ENCODE assay signal across 7 mouse cellular contexts in the genomic region with DNA sequence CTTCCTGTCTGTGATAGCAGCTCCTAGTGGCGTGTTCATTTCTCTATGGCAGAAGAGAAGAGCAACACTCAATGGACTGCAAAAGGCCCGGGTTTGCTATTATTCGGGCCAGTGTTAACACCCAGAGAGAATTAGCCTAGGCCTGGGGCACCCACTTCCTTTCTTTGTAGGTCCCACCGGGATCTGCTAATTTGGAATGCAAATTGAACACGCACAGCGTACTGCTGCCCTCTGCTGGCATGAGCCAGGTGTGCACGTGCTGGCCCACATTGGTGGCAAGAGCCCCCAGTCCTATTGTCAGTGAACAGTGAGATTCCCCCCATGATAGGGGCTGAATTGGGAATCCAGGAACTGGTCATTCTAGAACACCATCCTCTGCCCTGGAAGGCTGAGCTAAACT.
DNase-seq lines count a peak whose midpoint lies in the region; ATAC-seq and TF ChIP-seq lines count a peak whose summit lies in the region.

No protein-coding gene starts in this region.

- H3K9ac ChIP-seq in limb, embryonic 12.5 days (replicated peaks) = no peak overlapping the region
- H3K9ac ChIP-seq in midbrain, embryonic 15.5 days = no peak overlapping the region

- TF ChIP-seq CTCF in kidney, adult 2 months (conservative IDR thresholded peaks at IDR 0.05; ENCODE audit: insufficient read depth, insufficient read length, low read depth, low read length) = peak; percentile 95
- TF ChIP-seq CTCF in spleen, adult 2 months (IDR thresholded peaks at IDR 0.05; ENCODE audit: extremely low read depth, insufficient read depth, insufficient read length, insufficient replicate concordance) = peak; percentile 92; the same call in 1 of the 2 replicates

- peak; percentile 31; the same call in 1 of the 2 replicates for ATAC-seq in limb, embryonic 12.5 days (ENCODE audit: insufficient number of reproducible peaks, insufficient read depth, low FRiP score, low TSS enrichment, low read depth)
- 0 out of 2 replicates have a peak, but pooled peaks have one; percentile 48 for ATAC-seq in midbrain, embryonic 15.5 days (replicated peaks)

- no peak overlapping the region for H3K27ac ChIP-seq in kidney, adult 2 months (ENCODE audit: insufficient read depth, low read depth, low read length)
- no peak overlapping the region for H3K27ac ChIP-seq in limb, embryonic 12.5 days
- H3K27ac ChIP-seq in midbrain, embryonic 15.5 days = no peak overlapping the region
- no peak overlapping the region for H3K27ac ChIP-seq in spleen, adult 2 months (ENCODE audit: insufficient read depth, low read length)

- H3K9me3 ChIP-seq in limb, embryonic 12.5 days = no peaks in the 10 kb centered on the region
- no peaks in the 10 kb centered on the region for H3K9me3 ChIP-seq in midbrain, embryonic 15.5 days

- no peak overlapping the region for H3K4me3 ChIP-seq in kidney, adult 2 months (ENCODE audit: insufficient read depth, low read depth, low read length)
- H3K4me3 ChIP-seq in limb, embryonic 12.5 days (replicated peaks) = no peak overlapping the region
- H3K4me3 ChIP-seq in midbrain, embryonic 15.5 days = no peak overlapping the region
- no peak overlapping the region for H3K4me3 ChIP-seq in spleen, adult 2 months (ENCODE audit: extremely low read depth, insufficient read depth, insufficient read length)

- no peaks in the 10 kb centered on the region for H3K36me3 ChIP-seq in kidney, adult 2 months (ENCODE audit: control insufficient read depth, insufficient read depth, low read length)
- peaks cover 12% of the 10 kb centered on the region for H3K36me3 ChIP-seq in limb, embryonic 12.5 days
- H3K36me3 ChIP-seq in midbrain, embryonic 15.5 days (replicated peaks) = no peaks in the 10 kb centered on the region
- peaks cover 7% of the 10 kb centered on the region for H3K36me3 ChIP-seq in spleen, adult 2 months (ENCODE audit: control insufficient read depth, insufficient read depth, low read length)

- no peaks in the 10 kb centered on the region for H3K4me1 ChIP-seq in kidney, adult 2 months (ENCODE audit: control insufficient read depth, insufficient read depth, low read length)
- peaks cover 17% of the 10 kb centered on the region for H3K4me1 ChIP-seq in limb, embryonic 12.5 days (replicated peaks)
- H3K4me1 ChIP-seq in midbrain, embryonic 15.5 days = peaks cover 10% of the 10 kb centered on the region
- peaks cover 2% of the 10 kb centered on the region; the same call in 1 of the 2 replicates for H3K4me1 ChIP-seq in spleen, adult 2 months (ENCODE audit: control insufficient read depth, insufficient read depth, insufficient read length)

- WGBS in kidney, adult 2 months = 2% methylated on average over 7 of the region's 7 CpGs
- WGBS in limb, embryonic 12.5 days = under 1% methylated on average over 7 of the region's 7 CpGs
- 1% methylated on average over 7 of the region's 7 CpGs for WGBS in midbrain, embryonic 15.5 days
- WGBS in spleen, adult 2 months = 1% methylated on average over 7 of the region's 7 CpGs

- H3K4me2 ChIP-seq in limb, embryonic 12.5 days = peak overlapping the region; percentile 43
- peak overlapping the region; percentile 46 for H3K4me2 ChIP-seq in midbrain, embryonic 15.5 days

- no peak for TF ChIP-seq POLR2A in kidney, adult 2 months (IDR thresholded peaks at IDR 0.05; ENCODE audit: low read depth, low read length)
- TF ChIP-seq POLR2A in spleen, adult 2 months (IDR thresholded peaks at IDR 0.05; ENCODE audit: low read depth, low read length) = no peak

- H3K27me3 ChIP-seq in kidney, adult 2 months (replicated peaks; ENCODE audit: control insufficient read depth, insufficient read depth, low read length) = no peaks in the 10 kb centered on the region
- no peaks in the 10 kb centered on the region for H3K27me3 ChIP-seq in limb, embryonic 12.5 days
- no peaks in the 10 kb centered on the region for H3K27me3 ChIP-seq in midbrain, embryonic 15.5 days (replicated peaks)
- no peaks in the 10 kb centered on the region for H3K27me3 ChIP-seq in spleen, adult 2 months (ENCODE audit: control insufficient read depth, insufficient read depth, low read length)

- peak; percentile 76 to 94 for DNase-seq in adrenal gland, adult (ENCODE audit: inconsistent age in 2 of 2, low spot score in 1 of 2)
- peak; percentile 64 for DNase-seq in embryo, embryonic 11.5 days (ENCODE audit: low read depth, low spot score)
- DNase-seq in heart, adult 11 months = peak; percentile 96
- DNase-seq in kidney, adult 2 months = peak; percentile 79
- peak; percentile 59 to 77 for DNase-seq in spleen, adult 2 months (ENCODE audit: low read depth in 1 of 2, low spot score in 2 of 2)
